In the genomic region with DNA sequence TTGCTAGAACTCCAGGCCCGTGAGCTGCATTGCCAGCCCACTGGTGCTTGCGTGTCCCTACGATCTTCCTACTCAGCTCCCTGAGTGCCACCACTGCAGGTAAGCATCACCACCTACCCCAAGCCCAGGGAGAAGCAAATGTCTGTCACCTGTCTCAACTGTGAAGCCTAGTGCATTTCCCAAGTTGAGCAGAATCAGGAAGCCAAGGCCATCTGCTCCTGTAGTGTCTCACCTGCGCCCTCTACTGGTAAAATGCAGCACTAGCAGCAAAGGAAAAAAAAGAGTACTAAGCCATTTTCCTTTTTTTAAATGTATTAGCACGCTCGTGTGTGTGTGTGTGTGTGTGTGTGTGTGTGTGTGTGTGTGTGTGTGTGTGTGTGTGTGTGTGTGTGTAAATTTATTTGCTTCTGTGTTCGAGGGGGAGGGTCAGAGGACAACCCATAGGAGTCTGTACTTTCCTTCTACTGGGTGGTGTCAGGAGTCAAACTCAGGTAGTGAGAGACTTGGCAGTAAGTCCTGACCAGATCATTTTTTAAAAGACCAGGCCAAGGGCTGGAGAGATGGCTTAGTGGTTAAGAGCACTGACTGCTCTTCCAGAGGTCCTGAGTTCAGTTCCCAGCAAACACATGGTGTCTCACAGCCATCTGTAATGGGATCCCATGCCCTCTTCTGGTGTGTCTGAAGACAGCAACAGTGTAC, we compare ENCODE assay signal across 9 mouse cellular contexts. TPM values are rescaled to one million over a fixed set of nuclear protein-coding genes. Genes with fewer than 3 reads are reported as not detected.
DNase-seq lines count a peak whose midpoint lies in the region; ATAC-seq and TF ChIP-seq lines count a peak whose summit lies in the region.
"Had no signal": no experiment of that assay in that cellular context is flagged by ENCODE, and none has a peak within 500 bp of the region (broad histone marks: within the 10 kb centered on the region; RNA-seq: fewer than 3 reads in every experiment).

No protein-coding gene starts in this region.

- H3K4me2 ChIP-seq in heart, postnatal 0 days (ENCODE audit: low read depth, low read length): no peak overlapping the region

- H3K4me1 ChIP-seq in heart, postnatal 0 days (ENCODE audit: control insufficient read depth, insufficient read depth): no peaks in the 10 kb centered on the region

- no peak overlapping the region for H3K4me3 ChIP-seq in heart, postnatal 0 days (ENCODE audit: low read depth, low read length)
- H3K4me3 ChIP-seq in macrophage (ENCODE audit: inconsistent target): no peak overlapping the region

- DNase-seq in heart, adult 18-20 months: peak; percentile 52 to 74
- no peak for DNase-seq in heart, postnatal 25 days (ENCODE audit: low spot score)
- DNase-seq in Muller cell, postnatal 12 days (ENCODE audit: inconsistent ontology term): peak; percentile 29
- peak; percentile 80 for DNase-seq in cerebellum, adult 9-10 months
- peak; percentile 81 for DNase-seq in heart, postnatal 0 days (ENCODE audit: low spot score)
- peak; percentile 72 for DNase-seq in layer of hippocampus, adult 9-11 months
- DNase-seq in splenic B cell, adult 2 months (ENCODE audit: low read depth, low spot score): peak; percentile 88

- H3K27me3 ChIP-seq in heart, postnatal 0 days (ENCODE audit: control insufficient read depth, insufficient read depth, low read length): no peaks in the 10 kb centered on the region
- no peaks in the 10 kb centered on the region for H3K27me3 ChIP-seq in splenic B cell, adult 2 months (ENCODE audit: control insufficient read depth, insufficient read depth, low read length, poor library complexity, severe bottlenecking)

- TF ChIP-seq CTCF in heart, postnatal 0 days (IDR thresholded peaks at IDR 0.05; ENCODE audit: low read depth): peak; percentile 93

- H3K27ac ChIP-seq in heart, postnatal 0 days (ENCODE audit: low read depth): no peak overlapping the region
- H3K27ac ChIP-seq in macrophage: peak overlapping the region; percentile 65

- no peaks in the 10 kb centered on the region for H3K36me3 ChIP-seq in heart, postnatal 0 days (replicated peaks; ENCODE audit: control insufficient read depth, insufficient read depth, low read length)
- no peaks in the 10 kb centered on the region for H3K36me3 ChIP-seq in macrophage (ENCODE audit: inconsistent target)
- no peaks in the 10 kb centered on the region for H3K36me3 ChIP-seq in splenic B cell, adult 2 months (ENCODE audit: control insufficient read depth, insufficient read depth, low read length, poor library complexity, severe bottlenecking)

- TF ChIP-seq EP300 in heart, postnatal 0 days (IDR thresholded peaks at IDR 0.05; ENCODE audit: low read depth): no peak

- 40% methylated on average over 7 of the region's 7 CpGs for WGBS in heart, postnatal 0 days
- WGBS in macrophage (ENCODE audit: missing documents): 39% methylated on average over 7 of the region's 7 CpGs

- H3K79me2 ChIP-seq in macrophage (ENCODE audit: inconsistent target): no peaks in the 10 kb centered on the region

- H3K9me3 ChIP-seq in heart, postnatal 0 days (replicated peaks; ENCODE audit: control insufficient read depth, low read length): no peaks in the 10 kb centered on the region

- no peak overlapping the region for H3K9ac ChIP-seq in heart, postnatal 0 days (replicated peaks; ENCODE audit: low read depth, low read length)

- intact Hi-C loops in heart, postnatal 25 days (cut with DNase I): loop anchor here (5.0 kb wide), 1 partner anchor 294 kb away; no protein-coding TSS in a partner anchor

- peak; percentile 44; the same call in 1 of the 2 replicates for ATAC-seq in heart, postnatal 0 days (ENCODE audit: insufficient read depth, low read depth)

RNA-seq across cellular contexts. Expression of a gene that starts 14.6 kb away (rescaled TPM):
- total RNA-seq in heart, adult 18-20 months (2021): 10 to 100 TPM; 61.0 to 65.8 TPM
- 10 to 100 TPM; 38.7 to 42.9 TPM for total RNA-seq in heart, postnatal 25 days (2021)
- total RNA-seq in heart, postnatal 0 days (2014; rRNA removed; ENCODE audit: low replicate concordance): 28.2 and 29.8 TPM in 2 replicates
- 71.7 and 81.1 TPM in 2 replicates for polyA plus RNA-seq in heart, postnatal 0 days (2015; fragmentation: Nextera tagmentation; extraction: Ambion mirVana)
- 10 to 100 TPM in 8 of 26 experiments, 1 to 10 TPM in 17, under 1 TPM in 1; 0.90 to 22.3 (median 5.3) TPM for total RNA-seq in macrophage (2018; cell fraction: chromatin; rRNA removed)
- 10 to 100 TPM in 25 of 26 experiments, 1 to 10 TPM in 1; 8.1 to 30.0 (median 21.3) TPM for total RNA-seq in macrophage (2018; cell fraction: cytosol; rRNA removed)
- 10 to 100 TPM in 7 of 26 experiments, 1 to 10 TPM in 19; 1.8 to 37.5 (median 8.4) TPM for total RNA-seq in macrophage (2018; cell fraction: nucleus; rRNA removed)
- 31.4 to 90.9 TPM (median 48.0 TPM) in 3 replicates for polyA plus RNA-seq in macrophage (2018)

RNA-seq across cellular contexts. Expression of a gene that starts 25.2 kb away (rescaled TPM):
- total RNA-seq in heart, adult 18-20 months (2021): 100 to 1,000 TPM; 132 to 137 TPM
- 100 to 1,000 TPM; 120 to 132 TPM for total RNA-seq in heart, postnatal 25 days (2021)
- total RNA-seq in heart, postnatal 0 days (2014; rRNA removed; ENCODE audit: low replicate concordance): 36.4 and 43.9 TPM in 2 replicates
- polyA plus RNA-seq in heart, postnatal 0 days (2015; fragmentation: Nextera tagmentation; extraction: Ambion mirVana): 13.2 and 14.0 TPM in 2 replicates
- 100 to 1,000 TPM; 204 to 959 (median 558) TPM for total RNA-seq in macrophage (2018; cell fraction: chromatin; rRNA removed)
- total RNA-seq in macrophage (2018; cell fraction: cytosol; rRNA removed): 100 to 1,000 TPM; 258 to 483 (median 379) TPM
- total RNA-seq in macrophage (2018; cell fraction: nucleus; rRNA removed): 1,000 to 10,000 TPM in 12 of 26 experiments, 100 to 1,000 TPM in 14; 438 to 1,569 (median 919) TPM
- 285 to 668 TPM (median 308 TPM) in 3 replicates for polyA plus RNA-seq in macrophage (2018)

RNA-seq across cellular contexts. Expression of a gene that starts 35.3 kb away (rescaled TPM):
- total RNA-seq in heart, adult 18-20 months (2021): not detected
- total RNA-seq in heart, postnatal 25 days (2021): not detected
- total RNA-seq in heart, postnatal 0 days (2014; rRNA removed; ENCODE audit: low replicate concordance): not detected in 2 replicates
- not detected in 2 replicates for polyA plus RNA-seq in heart, postnatal 0 days (2015; fragmentation: Nextera tagmentation; extraction: Ambion mirVana)
- not detected for total RNA-seq in macrophage (2018; cell fraction: chromatin; rRNA removed)
- not detected for total RNA-seq in macrophage (2018; cell fraction: cytosol; rRNA removed)
- not detected for total RNA-seq in macrophage (2018; cell fraction: nucleus; rRNA removed)
- not detected in 3 replicates for polyA plus RNA-seq in macrophage (2018)
- polyA plus RNA-seq: lung, embryonic 16.5 days had no signal

RNA-seq across cellular contexts. Expression of a gene that starts 55.0 kb away (rescaled TPM):
- 100 to 1,000 TPM; 395 to 427 TPM for total RNA-seq in heart, adult 18-20 months (2021)
- 100 to 1,000 TPM; 422 to 431 TPM for total RNA-seq in heart, postnatal 25 days (2021)
- total RNA-seq in heart, postnatal 0 days (2014; rRNA removed; ENCODE audit: low replicate concordance): 176 and 219 TPM in 2 replicates
- 609 and 634 TPM in 2 replicates for polyA plus RNA-seq in heart, postnatal 0 days (2015; fragmentation: Nextera tagmentation; extraction: Ambion mirVana)
- 10 to 100 TPM in 2 of 26 experiments, 1 to 10 TPM in 15, not detected in 9; 1.6 to 14.0 (median 2.5) TPM for total RNA-seq in macrophage (2018; cell fraction: chromatin; rRNA removed)
- total RNA-seq in macrophage (2018; cell fraction: cytosol; rRNA removed): 10 to 100 TPM; 41.6 to 97.9 (median 63.3) TPM
- total RNA-seq in macrophage (2018; cell fraction: nucleus; rRNA removed): 10 to 100 TPM in 16 of 26 experiments, 1 to 10 TPM in 10; 2.5 to 23.4 (median 12.0) TPM
- 55.9 to 94.5 TPM (median 88.0 TPM) in 3 replicates for polyA plus RNA-seq in macrophage (2018)

RNA-seq across cellular contexts. Expression of a gene that starts 55.2 kb away (rescaled TPM):
- total RNA-seq in heart, adult 18-20 months (2021): 10 to 100 TPM; 13.1 TPM
- 10 to 100 TPM; 12.9 to 15.5 TPM for total RNA-seq in heart, postnatal 25 days (2021)
- 24.2 and 27.5 TPM in 2 replicates for total RNA-seq in heart, postnatal 0 days (2014; rRNA removed; ENCODE audit: low replicate concordance)
- polyA plus RNA-seq in heart, postnatal 0 days (2015; fragmentation: Nextera tagmentation; extraction: Ambion mirVana): 17.4 and 18.5 TPM in 2 replicates
- total RNA-seq in macrophage (2018; cell fraction: chromatin; rRNA removed): 10 to 100 TPM in 23 of 26 experiments, 1 to 10 TPM in 3; 6.8 to 64.5 (median 26.5) TPM
- total RNA-seq in macrophage (2018; cell fraction: cytosol; rRNA removed): 10 to 100 TPM in 16 of 26 experiments, 1 to 10 TPM in 10; 3.7 to 15.0 (median 11.3) TPM
- 10 to 100 TPM in 25 of 26 experiments, 1 to 10 TPM in 1; 9.4 to 57.6 (median 19.4) TPM for total RNA-seq in macrophage (2018; cell fraction: nucleus; rRNA removed)
- polyA plus RNA-seq in macrophage (2018): 15.5 to 19.5 TPM (median 17.7 TPM) in 3 replicates
